In the genomic region with DNA sequence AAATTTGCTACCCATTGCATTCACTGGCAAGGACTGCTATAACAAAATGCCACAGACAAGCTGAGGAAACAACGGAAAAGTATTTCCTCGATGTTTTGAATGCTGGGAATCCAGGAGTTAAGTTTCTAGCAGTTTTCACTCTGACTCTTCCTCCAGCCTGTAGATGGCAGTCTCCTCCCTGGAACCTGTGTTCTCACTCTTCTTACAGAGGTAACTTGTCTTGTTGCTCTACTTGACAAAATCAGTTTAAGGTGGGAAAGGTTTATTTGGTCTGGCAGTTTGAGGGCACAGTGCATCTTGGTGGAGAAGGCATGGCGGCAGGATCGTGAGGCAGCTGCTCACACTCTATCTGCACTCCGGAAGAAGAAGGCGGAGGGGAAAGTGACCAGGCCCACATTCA, we compare ENCODE assay signal across 7 mouse cellular contexts.
DNase-seq lines count a peak whose midpoint lies in the region.

No protein-coding gene starts in this region.

- peak; percentile 21 for DNase-seq in heart, postnatal 4 days
- no peak for DNase-seq in heart, postnatal 36 days
- DNase-seq in thymus, postnatal 0 days (ENCODE audit: low spot score) = peak; percentile 4
- DNase-seq in thymus, postnatal 36 days = no peak
- peak; percentile 3 for DNase-seq in induced T-regulatory cell, adult 2 months (ENCODE audit: low read depth)
- no peak for DNase-seq in testis, postnatal 14 days (ENCODE audit: low spot score)
- no peak for DNase-seq in spleen, postnatal 14 days (ENCODE audit: low spot score in 2 of 2)

- intact Hi-C loops in heart, postnatal 36 days (cut with DNase I) = loop anchor here (2.0 to 5.0 kb wide), 2 partner anchors 190 to 447 kb away; no protein-coding TSS in a partner anchor

Comparison
In these comparisons a context has a peak if more than half of its experiments do, and no peak if none do; other contexts are left out.
1. DNase-seq: peak in heart, postnatal 4 days (single experiment), thymus, postnatal 0 days (single experiment) and induced T-regulatory cell, adult 2 months (single experiment); none in heart, postnatal 36 days (0 of 2), thymus, postnatal 36 days (0 of 2), testis, postnatal 14 days (single experiment) and spleen, postnatal 14 days (0 of 2).